Mouse (Mus musculus) CH12.LX (cell line): Measurements from ENCODE around the gene Csnk2a2. TPM values are rescaled to one million over a fixed set of nuclear protein-coding genes. Genes with fewer than 3 reads are reported as not detected.

Experiments
- DNase-seq: peaks from one replicate; pipeline ENCODE4 v3.0.0-alpha.2; 2013; ENCODE audit errors: extremely low read depth
- H3K27ac ChIP-seq: 2 replicates; pipeline ENCODE4 v1.5.1; 2012; ENCODE audit warnings: low read depth, mild to moderate bottlenecking, control low read depth, moderate library complexity; ENCODE audit not compliant: insufficient read depth
- H3K27me3 ChIP-seq: replicated peaks from 2 replicates; pipeline ENCODE3; 2012; ENCODE audit warnings: inconsistent platforms
- H3K36me3 ChIP-seq, 2 experiments: replicated peaks in 1 of 2; 2 replicates each; pipeline versions ENCODE3 to v1.6.1; 2012; ENCODE audit warnings: inconsistent platforms in 1 of 2, low read length in 1 of 2, mild to moderate bottlenecking in 1 of 2, mixed read lengths in 1 of 2, moderate library complexity in 1 of 2; ENCODE audit not compliant: control insufficient read depth in 1 of 2, insufficient read depth in 1 of 2
- H3K4me1 ChIP-seq, 2 experiments: 2 replicates each; pipeline ENCODE4 v1.6.1; 2012; ENCODE audit warnings: inconsistent platforms in 1 of 2, moderate library complexity in 1 of 2; ENCODE audit not compliant: insufficient read depth in 2 of 2, control insufficient read depth in 1 of 2
- H3K4me2 ChIP-seq: 2 replicates; pipeline ENCODE4 v1.6.1; 2012; ENCODE audit warnings: low read depth, mild to moderate bottlenecking, control low read depth; ENCODE audit not compliant: poor library complexity, insufficient read depth, severe bottlenecking
- H3K4me3 ChIP-seq, 3 experiments: fragments of 150-350 bp in 1 of 3; sonication (generic) in 1 of 3; replicated peaks in 1 of 3; 2 replicates each; pipeline versions ENCODE3 to v1.5.1; 2011 to 2012; ENCODE audit warnings: low read depth in 2 of 3, low read length in 2 of 3, mild to moderate bottlenecking in 2 of 3, moderate library complexity in 2 of 3, control low read depth in 1 of 3, improper control_type of control experiment in 1 of 3, inconsistent platforms in 1 of 3, mixed read lengths in 1 of 3; ENCODE audit not compliant: poor library complexity in 1 of 3
- H3K79me2 ChIP-seq: replicated peaks from 2 replicates; pipeline ENCODE4 v1.6.1; 2012; ENCODE audit warnings: mild to moderate bottlenecking, moderate library complexity; ENCODE audit not compliant: control insufficient read depth, poor library complexity, insufficient read depth, severe bottlenecking; ENCODE audit errors: extremely low read depth
- H3K9ac ChIP-seq: 2 replicates; pipeline ENCODE4 v1.6.1; 2012; ENCODE audit warnings: low read depth, mild to moderate bottlenecking, control low read depth, moderate library complexity; ENCODE audit not compliant: insufficient read depth
- H3K9me3 ChIP-seq: replicated peaks from 2 replicates; pipeline ENCODE3; 2012; ENCODE audit warnings: low read length, inconsistent platforms, mixed read lengths
- BHLHE40 ChIP-seq: IDR thresholded peaks from 2 replicates; pipeline ENCODE4 v1.6.1; 2011; ENCODE audit warnings: mild to moderate bottlenecking, low read depth, low read length, improper control_type of control experiment
- CHD1 ChIP-seq: IDR thresholded peaks from 2 replicates; pipeline ENCODE4 v1.6.1; 2012; ENCODE audit warnings: low read depth, low read length, improper control_type of control experiment, inconsistent platforms
- CHD2 ChIP-seq: IDR thresholded peaks from 2 replicates; pipeline ENCODE4 v1.6.1; 2011; ENCODE audit warnings: low read length, improper control_type of control experiment
- CTCF ChIP-seq, 2 experiments: IDR thresholded peaks in 1 of 2; conservative IDR thresholded peaks in 1 of 2; 2 replicates each; pipeline ENCODE4 v1.5.1; 2011 to 2012; ENCODE audit warnings: low read depth in 2 of 2, low read length in 2 of 2, improper control_type of control experiment in 1 of 2, inconsistent platforms in 1 of 2, mild to moderate bottlenecking in 1 of 2, moderate library complexity in 1 of 2
- E2F4 ChIP-seq: IDR thresholded peaks from 2 replicates; pipeline ENCODE4 v1.6.1; 2011; ENCODE audit warnings: low read depth, low read length, improper control_type of control experiment; ENCODE audit not compliant: insufficient replicate concordance
- EP300 ChIP-seq: IDR thresholded peaks from 2 replicates; pipeline ENCODE4 v1.6.1; 2011; ENCODE audit warnings: low read length, improper control_type of control experiment
- HCFC1 ChIP-seq: IDR thresholded peaks from 2 replicates; pipeline ENCODE4 v1.6.1; 2012; ENCODE audit warnings: low read depth, mild to moderate bottlenecking, inconsistent platforms, low read length, improper control_type of control experiment
- JUN ChIP-seq: IDR thresholded peaks from 2 replicates; pipeline ENCODE4 v1.6.1; 2011; ENCODE audit warnings: low read depth, mild to moderate bottlenecking, low read length, improper control_type of control experiment, moderate library complexity; ENCODE audit not compliant: insufficient read depth
- KAT2A ChIP-seq: IDR thresholded peaks from 2 replicates; pipeline ENCODE4 v1.6.1; 2012; ENCODE audit warnings: low read length, improper control_type of control experiment, inconsistent platforms; ENCODE audit not compliant: insufficient replicate concordance
- MXI1 ChIP-seq: IDR thresholded peaks from 2 replicates; pipeline ENCODE4 v1.6.1; 2011; ENCODE audit warnings: mild to moderate bottlenecking, low read depth, low read length, improper control_type of control experiment
- NRF1 ChIP-seq: IDR thresholded peaks from 2 replicates; pipeline ENCODE4 v1.6.1; 2014; ENCODE audit warnings: low read depth, mild to moderate bottlenecking, inconsistent platforms, low read length, improper control_type of control experiment, moderate library complexity
- POLR2A ChIP-seq: IDR thresholded peaks from 2 replicates; pipeline ENCODE4 v1.6.1; 2011; ENCODE audit warnings: low read depth, mild to moderate bottlenecking, improper control_type of control experiment, low read length
- SIN3A ChIP-seq: IDR thresholded peaks from 2 replicates; pipeline ENCODE4 v1.6.1; 2012; ENCODE audit warnings: low read length, improper control_type of control experiment, inconsistent platforms
- TBP ChIP-seq: conservative IDR thresholded peaks from 2 replicates; pipeline ENCODE4 v1.6.1; 2011; ENCODE audit warnings: low read depth, low read length, improper control_type of control experiment
- UBTF ChIP-seq: IDR thresholded peaks from 2 replicates; pipeline ENCODE4 v1.6.1; 2012; ENCODE audit warnings: low read depth, mild to moderate bottlenecking, inconsistent platforms, low read length, improper control_type of control experiment, moderate library complexity
- ZC3H11A ChIP-seq: IDR thresholded peaks from 2 replicates; pipeline ENCODE4 v1.6.1; 2012; ENCODE audit warnings: low read depth, mild to moderate bottlenecking, inconsistent platforms, low read length, improper control_type of control experiment
- ZNF384 ChIP-seq: IDR thresholded peaks from 2 replicates; pipeline ENCODE4 v1.6.1; 2012; ENCODE audit warnings: low read depth, low read length, improper control_type of control experiment, inconsistent platforms
- dilution Hi-C: fragments of 300-500 bp; cut with MboI; formaldehyde crosslinking; loops from 2 replicates; pipeline ENCODE4 v1.14.3; 2020; ENCODE audit warnings: low sequenced_read_pairs; ENCODE audit not compliant: extremely low pct_unique_long_range_greater_than_20kb, extremely low pct_ligation_motif_present
- in situ Hi-C: fragments of 300-500 bp; cut with MboI; formaldehyde crosslinking; loops from 3 replicates; pipeline ENCODE4 v1.14.3; 2019; ENCODE audit warnings: low sequenced_read_pairs, low pct_ligation_motif_present, low pct_unique_long_range_greater_than_20kb, mixed read lengths
- polyA plus RNA-seq: library from polyadenylated mRNA; unstranded; fragments of >175 nt; gene quantifications from 2 replicates; pipeline ENCODE4 v1.2.1, GENCODE M21; 2012; ENCODE audit warnings: low read depth; ENCODE audit not compliant: insufficient read length
- total RNA-seq, 2 experiments: library from RNA; depleted of rRNA; stranded (reverse); fragments of 300-350 nt in 1 of 2; fragments of >200 nt in 1 of 2; gene quantifications; 2 replicates each; pipeline ENCODE4 v1.2.3; 2012 to 2014

Gene Csnk2a2
- total and polyA plus RNA-seq, 3 experiments: 32.1 to 126 (median 51.7) TPM

GRCm38 (mm10) chr8:95422193-95422810 is 67.5 kb downstream of the Csnk2a2 start:
- H3K9me3 ChIP-seq: no peaks in the 10 kb centered on the region
- H3K27me3 ChIP-seq: no peaks in the 10 kb centered on the region
- no peaks in the 10 kb centered on the region; the same call in 1 of the 2 replicates for H3K79me2 ChIP-seq
- peaks cover 20 to 61% of the 10 kb centered on the region in 2 experiments for H3K36me3 ChIP-seq
- no peak overlapping the region for H3K4me3 ChIP-seq
- H3K4me1 ChIP-seq: peaks cover 0 to 4% of the 10 kb centered on the region in 2 experiments; a peak in 1 of 4 replicates
- H3K4me2 ChIP-seq: no peak overlapping the region
- H3K9ac ChIP-seq: no peak overlapping the region
- H3K27ac ChIP-seq: no peak overlapping the region
- in situ Hi-C loops (no loop called here), dilution Hi-C loops (no loop called here)
- TF ChIP-seq HCFC1: no peak
- TF ChIP-seq CHD2: no peak
- no peak for TF ChIP-seq POLR2A
- TF ChIP-seq MXI1: no peak
- no peak for TF ChIP-seq ZNF384
- no peak for TF ChIP-seq JUN
- no peak for TF ChIP-seq TBP
- no peak for DNase-seq

- H3K27ac ChIP-seq: no peak overlapping the region
- no peaks in the 10 kb centered on the region for H3K27me3 ChIP-seq
- no peaks in the 10 kb centered on the region for H3K9me3 ChIP-seq
- H3K79me2 ChIP-seq: no peaks in the 10 kb centered on the region
- no peak overlapping the region for H3K9ac ChIP-seq
- no peak overlapping the region for H3K4me3 ChIP-seq
- no peak overlapping the region for H3K4me2 ChIP-seq
- no peaks in the 10 kb centered on the region for H3K4me1 ChIP-seq
- TF ChIP-seq EP300 (no peak), BHLHE40 (no peak), SIN3A (no peak), NRF1 (no peak), KAT2A (no peak), POLR2A (no peak), ZC3H11A (no peak), UBTF (no peak), TBP (no peak), E2F4 (no peak), CHD1 (no peak), CTCF (conservative IDR thresholded peaks at IDR 0.05 in 1 of 2, IDR thresholded peaks at IDR 0.05 in 1 of 2; ENCODE audit: low read depth in 2 of 2, low read length in 2 of 2) (no peak)
- peaks cover 0 to 9% of the 10 kb centered on the region in 2 experiments for H3K36me3 ChIP-seq
- no peak for DNase-seq
- in situ Hi-C loops (no loop called here), dilution Hi-C loops (no loop called here)
Measured at GRCm38 (mm10) chr8:95411309-95411972, 78.4 kb downstream of the Csnk2a2 start.
